Mouse (Mus musculus): ENCODE measurements around the gene Ttc7b.

Gene Ttc7b

GRCm38 (mm10) chr12:100520794-100521186, at the start of gene Ttc7b:
Gene Ttc7b, minus strand, starts transcription at chr12:100520826.
- no peak for DNase-seq (ENCODE audit: extremely low spot score, low read depth, low spot score)

- no peak for DNase-seq (ENCODE audit: extremely low spot score, low read depth, low spot score)
Observed at GRCm38 (mm10) chr12:100568831-100569230, 48.2 kb upstream of the Ttc7b start.

GRCm38 (mm10) chr12:100568105-100568504, 47.5 kb upstream of the Ttc7b start:
- DNase-seq (ENCODE audit: extremely low spot score, low read depth, low spot score): no peak

DNA sequence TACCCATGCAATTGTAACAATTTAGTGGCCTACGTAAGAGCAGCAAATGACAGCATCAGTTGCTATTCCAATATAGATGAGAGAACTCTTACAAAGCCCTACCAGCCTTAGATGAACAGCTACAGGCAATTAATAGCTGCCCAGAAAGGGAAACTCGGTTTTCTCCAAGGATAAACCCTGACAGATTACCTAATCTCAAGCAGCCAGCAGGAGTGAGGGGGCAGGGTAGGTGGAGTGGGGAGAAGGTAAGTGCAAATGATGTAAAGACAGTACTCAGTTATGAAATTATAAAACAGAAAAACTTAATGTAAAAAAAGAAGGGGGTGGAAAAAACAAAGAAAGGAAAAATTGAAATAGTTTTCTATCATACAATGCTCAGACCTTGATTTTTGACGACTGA, 47.0 kb upstream of the Ttc7b start:
- no peak for DNase-seq (ENCODE audit: extremely low spot score, low read depth, low spot score)

- no peak for DNase-seq (ENCODE audit: extremely low spot score, low read depth, low spot score)
Observed at GRCm38 (mm10) chr12:100553675-100554074, 33.0 kb upstream of the Ttc7b start.

- DNase-seq (ENCODE audit: extremely low spot score, low read depth, low spot score): no peak
Observed at GRCm38 (mm10) chr12:100551972-100552371, 31.3 kb upstream of the Ttc7b start.

- DNase-seq (ENCODE audit: extremely low spot score, low read depth, low spot score): no peak
Observed at GRCm38 (mm10) chr12:100544194-100544567, 23.6 kb upstream of the Ttc7b start.

- no peak for DNase-seq (ENCODE audit: extremely low spot score, low read depth, low spot score)
Observed at GRCm38 (mm10) chr12:100543437-100544193, 23.0 kb upstream of the Ttc7b start.

- no peak for DNase-seq (ENCODE audit: extremely low spot score, low read depth, low spot score)
Observed at GRCm38 (mm10) chr12:100542494-100542893, 21.9 kb upstream of the Ttc7b start.

DNA sequence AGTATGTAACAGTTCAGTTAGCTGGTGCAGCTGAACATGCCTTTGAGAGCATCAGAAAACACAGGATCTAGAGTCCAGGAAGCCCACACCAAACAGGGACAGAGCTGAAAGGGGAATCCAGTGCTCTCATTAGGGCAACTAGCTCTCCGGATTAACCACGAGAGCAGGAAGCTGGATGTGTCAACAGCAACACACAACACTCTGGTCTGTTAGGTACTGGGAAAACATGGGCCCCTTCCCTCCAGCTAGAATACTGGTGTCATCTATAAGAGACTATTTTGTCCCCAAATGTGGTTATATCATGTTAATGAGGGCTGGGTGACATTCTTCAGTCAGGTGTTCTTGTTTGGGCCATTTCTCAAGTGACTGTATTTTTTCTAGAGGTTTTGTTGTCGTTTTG, 21.4 kb upstream of the Ttc7b start:
- no peak for DNase-seq (ENCODE audit: extremely low spot score, low read depth, low spot score)

DNA sequence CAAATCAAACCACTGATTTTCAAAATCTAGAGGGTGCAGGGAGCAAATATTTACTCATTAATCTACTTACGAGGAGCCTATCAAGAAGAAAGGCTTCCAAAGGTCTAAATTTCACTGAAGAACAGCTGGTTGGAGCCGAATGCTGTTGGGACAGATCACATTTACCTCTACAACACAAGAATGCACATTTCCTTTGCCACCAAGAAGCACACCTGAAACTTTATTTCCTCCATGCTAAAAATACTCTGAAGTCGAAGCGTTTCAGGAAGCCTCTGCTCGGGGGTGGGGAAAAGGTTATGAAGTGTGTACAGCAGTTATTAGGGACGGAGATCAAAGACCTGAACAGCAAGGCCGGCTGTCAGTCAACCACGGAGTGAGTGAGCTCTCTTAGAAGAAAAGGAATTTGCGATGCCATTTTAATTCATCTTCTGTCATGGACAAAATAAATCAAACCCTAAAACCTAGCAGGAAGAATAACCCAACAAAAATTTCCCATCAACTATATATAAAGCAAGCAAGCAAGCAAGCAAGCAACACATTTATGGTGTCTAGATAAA, 18.6 kb upstream of the Ttc7b start:
- no peak for DNase-seq (ENCODE audit: extremely low spot score, low read depth, low spot score)

GRCm38 (mm10) chr12:100538445-100539157, 18.0 kb upstream of the Ttc7b start:
- no peak for DNase-seq (ENCODE audit: extremely low spot score, low read depth, low spot score)

DNA sequence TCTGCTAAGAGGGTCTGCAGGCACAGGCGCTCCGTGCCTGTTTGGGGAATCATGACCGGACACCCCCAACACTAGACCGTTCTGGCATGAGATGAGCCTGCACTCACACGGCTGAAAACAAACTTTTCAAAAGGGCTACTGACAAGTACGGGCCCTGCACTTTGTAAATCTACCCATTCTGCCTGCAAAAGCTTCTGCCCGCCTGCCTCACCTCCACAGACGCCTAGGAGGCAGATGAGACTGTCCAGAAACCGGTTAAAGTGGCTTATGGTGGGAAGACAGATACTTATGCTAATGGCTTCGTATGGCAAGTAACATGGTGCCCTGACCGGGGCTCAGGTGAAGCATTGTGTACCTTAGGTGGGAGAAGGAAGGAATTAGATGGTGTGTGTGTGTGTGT, 16.5 kb upstream of the Ttc7b start:
- DNase-seq (ENCODE audit: extremely low spot score, low read depth, low spot score): no peak

DNA sequence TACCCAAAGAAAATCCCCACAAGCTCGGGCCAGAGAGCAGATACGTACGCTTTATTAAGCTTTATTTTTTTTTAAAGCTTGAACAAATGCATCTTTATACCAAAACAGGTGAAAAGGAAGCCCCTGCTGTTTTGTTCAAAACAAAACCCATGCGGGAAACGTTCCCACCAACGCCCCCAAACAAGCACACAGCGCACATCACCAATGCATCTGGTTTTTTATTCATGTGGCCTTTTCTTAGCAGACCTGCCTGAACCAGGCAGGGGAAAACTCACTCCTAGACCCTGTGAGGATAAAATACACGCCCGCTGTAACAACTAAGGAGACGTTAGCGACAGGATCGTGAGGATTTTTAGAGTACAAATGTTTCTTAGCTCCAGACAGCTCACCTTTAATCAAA, 14.4 kb upstream of the Ttc7b start:
- DNase-seq (ENCODE audit: extremely low spot score, low read depth, low spot score): no peak

DNA sequence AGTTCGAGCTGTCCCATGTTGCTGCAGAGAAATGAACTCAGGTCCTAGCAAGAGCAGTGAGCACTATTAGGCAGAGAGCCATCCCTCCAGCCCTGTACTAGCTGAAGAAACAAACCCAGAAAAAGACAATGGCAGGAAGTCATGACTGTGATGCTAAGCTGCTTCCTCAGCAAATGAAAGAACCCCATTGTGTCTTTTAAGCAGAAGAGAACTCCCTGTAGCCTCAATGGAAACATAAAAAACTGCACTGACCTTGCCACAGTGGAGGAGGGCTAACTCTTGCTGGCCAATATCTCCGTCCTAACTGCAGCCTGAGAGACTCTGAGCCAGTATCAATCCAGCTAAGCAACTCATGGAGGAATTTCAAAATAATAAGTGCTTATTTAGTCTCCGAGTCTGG, 13.4 kb upstream of the Ttc7b start:
- no peak for DNase-seq (ENCODE audit: extremely low spot score, low read depth, low spot score)

GRCm38 (mm10) chr12:100533209-100533608, 12.6 kb upstream of the Ttc7b start:
- no peak for DNase-seq (ENCODE audit: extremely low spot score, low read depth, low spot score)

- no peak for DNase-seq (ENCODE audit: extremely low spot score, low read depth, low spot score)
Observed at GRCm38 (mm10) chr12:100531740-100532139, 11.1 kb upstream of the Ttc7b start.

- DNase-seq (ENCODE audit: extremely low spot score, low read depth, low spot score): no peak
Observed at GRCm38 (mm10) chr12:100530871-100531270, 10.2 kb upstream of the Ttc7b start.

GRCm38 (mm10) chr12:100529651-100530050, 9.0 kb upstream of the Ttc7b start:
- DNase-seq (ENCODE audit: extremely low spot score, low read depth, low spot score): no peak

DNA sequence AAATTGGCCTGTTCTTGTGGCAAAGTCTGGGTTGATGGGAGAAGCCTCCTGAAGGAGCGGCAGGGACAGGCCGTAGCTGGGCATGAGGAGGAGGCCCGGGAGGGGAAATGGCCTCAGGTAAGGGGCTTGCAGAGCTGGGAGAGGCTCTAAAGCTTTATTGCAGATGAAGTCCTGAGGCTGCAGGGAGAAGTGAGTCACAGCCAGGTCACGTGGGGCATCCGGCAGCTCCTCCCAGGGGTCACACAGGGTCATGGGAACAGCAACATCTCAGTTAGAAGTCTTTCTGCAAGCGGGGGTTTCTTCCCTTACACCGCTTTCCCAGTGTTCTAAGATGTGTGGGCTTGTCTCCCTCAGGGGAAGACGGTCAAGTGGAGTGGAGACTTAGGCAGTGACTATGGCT, 8.5 kb upstream of the Ttc7b start:
- no peak for DNase-seq (ENCODE audit: extremely low spot score, low read depth, low spot score)

DNA sequence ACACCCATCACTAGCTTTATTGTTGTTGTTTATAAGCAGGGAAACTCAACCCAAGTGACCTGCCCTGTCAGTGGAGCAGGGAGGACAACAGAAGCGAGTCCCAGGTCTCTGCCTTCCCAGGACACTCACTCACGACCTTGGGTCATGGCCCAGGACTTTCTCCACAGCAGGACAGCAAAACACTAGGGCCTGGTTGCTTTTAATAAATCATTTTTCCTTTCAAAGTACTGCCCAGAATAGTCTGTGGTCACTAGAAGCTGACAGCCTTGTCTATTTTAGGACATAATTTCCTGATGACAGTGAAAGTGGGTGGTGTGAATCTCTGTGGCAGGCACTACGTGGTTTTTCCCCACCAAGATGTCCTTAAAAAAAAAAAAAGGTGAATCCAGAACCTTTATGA, 7.6 kb upstream of the Ttc7b start:
- DNase-seq (ENCODE audit: extremely low spot score, low read depth, low spot score): no peak

DNA sequence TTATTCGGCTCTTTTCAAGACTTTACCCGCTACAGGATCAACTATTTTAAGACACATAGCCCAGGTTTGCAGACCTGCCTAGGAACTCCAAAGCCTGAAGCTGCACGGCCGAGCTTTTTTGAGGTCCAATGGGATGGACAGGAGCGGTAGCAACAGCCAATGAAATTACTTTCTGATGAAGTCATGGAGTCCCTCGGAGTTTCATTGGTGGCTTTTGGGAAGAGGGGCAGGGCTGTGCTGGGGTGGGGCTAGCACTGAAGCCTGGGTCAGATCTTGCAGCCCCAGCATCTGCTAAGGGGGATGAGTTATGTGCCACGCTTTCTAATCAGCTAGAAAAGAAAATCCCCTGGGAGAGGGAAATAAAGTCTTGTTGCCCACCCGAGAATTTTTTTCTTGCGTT, 7.1 kb upstream of the Ttc7b start:
- peak; percentile 44 for DNase-seq (ENCODE audit: extremely low spot score, low read depth, low spot score)
